Mouse (Mus musculus): ENCODE data around the gene Tie1. TPM values are rescaled to one million over a fixed set of nuclear protein-coding genes. Genes with fewer than 3 reads are reported as not detected.

Gene Tie1
- polyA plus RNA-seq (2015; fragmentation: Nextera tagmentation; extraction: Ambion mirVana) = 45.6 and 49.4 TPM in 2 replicates

- Histone ChIP-seq H3K4me3 (replicated peaks; ENCODE audit: low read depth, low read length) (peak within 1 kb of the TSS; percentile 7; the same call in 1 of the 2 replicates), H3K36me3 (ENCODE audit: insufficient read depth, low read length) (no peaks in the 10 kb centered on the region), H3K4me2 (ENCODE audit: low read length) (peak within 1 kb of the TSS; percentile 39), H3K27me3 (ENCODE audit: insufficient read depth, low read length) (no peaks in the 10 kb centered on the region), H3K27ac (no peak within 1 kb of the TSS), H3K9ac (ENCODE audit: low read depth, low read length) (peak within 1 kb of the TSS; percentile 27; the same call in 1 of the 2 replicates), H3K9me3 (replicated peaks; ENCODE audit: low read length) (no peaks in the 10 kb centered on the region), H3K4me1 (replicated peaks; ENCODE audit: insufficient read depth, low read length) (no peaks in the 10 kb centered on the region)
- WGBS = 61% methylated on average over 8 of the region's 8 CpGs
- DNase-seq (ENCODE audit: low spot score) (peak; percentile 77), ATAC-seq (replicated peaks; ENCODE audit: low FRiP score, low read depth) (peak; percentile 73; the same call in 1 of the 2 replicates)
- TF ChIP-seq CTCF (IDR thresholded peaks at IDR 0.05; ENCODE audit: low read depth) = no peak
Measured at GRCm38 (mm10) chr4:118489717-118490132, at the start of gene Tie1. TSS of gene Tie1 (minus strand) at chr4:118490061.

GRCm38 (mm10) chr4:118537801-118538200 lies 47.9 kb upstream of the Tie1 start:
- Histone ChIP-seq H3K27me3 (ENCODE audit: insufficient read depth, low read length) (no peaks in the 10 kb centered on the region), H3K9me3 (replicated peaks; ENCODE audit: low read length) (no peaks in the 10 kb centered on the region), H3K27ac (peak overlapping the region; percentile 62), H3K36me3 (ENCODE audit: insufficient read depth, low read length) (no peaks in the 10 kb centered on the region), H3K9ac (ENCODE audit: low read depth, low read length) (0 out of 2 replicates have a peak overlapping the region, but pooled peaks have one; percentile 8), H3K4me3 (replicated peaks; ENCODE audit: low read depth, low read length) (no peak overlapping the region), H3K4me1 (replicated peaks; ENCODE audit: insufficient read depth, low read length) (peaks cover 8% of the 10 kb centered on the region; the same call in 1 of the 2 replicates), H3K4me2 (ENCODE audit: low read length) (no peak overlapping the region)
- ATAC-seq (replicated peaks; ENCODE audit: low FRiP score, low read depth) (no peak), DNase-seq (ENCODE audit: low spot score) (no peak)
- 34% methylated on average over 6 of the region's 6 CpGs for WGBS
- no peak for TF ChIP-seq CTCF (IDR thresholded peaks at IDR 0.05; ENCODE audit: low read depth)

- H3K27me3 ChIP-seq (ENCODE audit: insufficient read depth, low read length) = no peaks in the 10 kb centered on the region
- WGBS = 71% methylated on average over 6 of the region's 6 CpGs
Measured at GRCm38 (mm10) chr4:118535610-118536009, 45.7 kb upstream of the Tie1 start.

GRCm38 (mm10) chr4:118533605-118534004 lies 43.7 kb upstream of the Tie1 start:
- WGBS = 56% methylated on average over 7 of the region's 7 CpGs
- H3K9ac ChIP-seq (ENCODE audit: low read depth, low read length) = no peak overlapping the region
- H3K4me3 ChIP-seq (replicated peaks; ENCODE audit: low read depth, low read length) = no peak overlapping the region
- H3K36me3 ChIP-seq (ENCODE audit: insufficient read depth, low read length) = no peaks in the 10 kb centered on the region
- H3K9me3 ChIP-seq (replicated peaks; ENCODE audit: low read length) = no peaks in the 10 kb centered on the region
- H3K4me2 ChIP-seq (ENCODE audit: low read length) = no peak overlapping the region
- peak overlapping the region; percentile 42 for H3K27ac ChIP-seq
- H3K27me3 ChIP-seq (ENCODE audit: insufficient read depth, low read length) = no peaks in the 10 kb centered on the region
- H3K4me1 ChIP-seq (replicated peaks; ENCODE audit: insufficient read depth, low read length) = 0 out of 2 replicates have a peak, but pooled peaks cover 10% of the 10 kb centered on the region
- TF ChIP-seq CTCF (IDR thresholded peaks at IDR 0.05; ENCODE audit: low read depth) = no peak
- peak; percentile 78 for ATAC-seq (replicated peaks; ENCODE audit: low FRiP score, low read depth)
- DNase-seq (ENCODE audit: low spot score) = no peak

More at GRCm38 (mm10) chr4:118535610-118536009, 45.7 kb upstream of the Tie1 start:
- no peak overlapping the region for H3K9ac ChIP-seq (ENCODE audit: low read depth, low read length)
- TF ChIP-seq CTCF (IDR thresholded peaks at IDR 0.05; ENCODE audit: low read depth) = no peak
- H3K27ac ChIP-seq = peak overlapping the region; percentile 31; the same call in 1 of the 2 replicates
- H3K4me1 ChIP-seq (replicated peaks; ENCODE audit: insufficient read depth, low read length) = 0 out of 2 replicates have a peak, but pooled peaks cover 10% of the 10 kb centered on the region
- DNase-seq (ENCODE audit: low spot score) (no peak), ATAC-seq (replicated peaks; ENCODE audit: low FRiP score, low read depth) (no peak)
- no peaks in the 10 kb centered on the region for H3K9me3 ChIP-seq (replicated peaks; ENCODE audit: low read length)
- no peaks in the 10 kb centered on the region for H3K36me3 ChIP-seq (ENCODE audit: insufficient read depth, low read length)
- no peak overlapping the region for H3K4me2 ChIP-seq (ENCODE audit: low read length)
- no peak overlapping the region for H3K4me3 ChIP-seq (replicated peaks; ENCODE audit: low read depth, low read length)

- no peak for TF ChIP-seq CTCF (IDR thresholded peaks at IDR 0.05; ENCODE audit: low read depth)
- H3K4me2 ChIP-seq (ENCODE audit: low read length) = no peak overlapping the region
- peak; percentile 34 for DNase-seq (ENCODE audit: low spot score)
- no peak overlapping the region for H3K9ac ChIP-seq (ENCODE audit: low read depth, low read length)
- 34% methylated on average over 3 of the region's 4 CpGs for WGBS
- peak overlapping the region; percentile 62 for H3K27ac ChIP-seq
- no peaks in the 10 kb centered on the region for H3K36me3 ChIP-seq (ENCODE audit: insufficient read depth, low read length)
- H3K9me3 ChIP-seq (replicated peaks; ENCODE audit: low read length) = no peaks in the 10 kb centered on the region
- H3K27me3 ChIP-seq (ENCODE audit: insufficient read depth, low read length) = no peaks in the 10 kb centered on the region
- H3K4me3 ChIP-seq (replicated peaks; ENCODE audit: low read depth, low read length) = no peak overlapping the region
- ATAC-seq (replicated peaks; ENCODE audit: low FRiP score, low read depth) = peak; percentile 74
- 0 out of 2 replicates have a peak, but pooled peaks cover 10% of the 10 kb centered on the region for H3K4me1 ChIP-seq (replicated peaks; ENCODE audit: insufficient read depth, low read length)
Measured at GRCm38 (mm10) chr4:118533156-118533555, 43.3 kb upstream of the Tie1 start.

- Histone ChIP-seq H3K27ac (peak overlapping the region; percentile 62), H3K27me3 (ENCODE audit: insufficient read depth, low read length) (no peaks in the 10 kb centered on the region), H3K9me3 (replicated peaks; ENCODE audit: low read length) (no peaks in the 10 kb centered on the region), H3K4me1 (replicated peaks; ENCODE audit: insufficient read depth, low read length) (0 out of 2 replicates have a peak, but pooled peaks cover 10% of the 10 kb centered on the region), H3K9ac (ENCODE audit: low read depth, low read length) (no peak overlapping the region), H3K36me3 (ENCODE audit: insufficient read depth, low read length) (no peaks in the 10 kb centered on the region), H3K4me2 (ENCODE audit: low read length) (no peak overlapping the region), H3K4me3 (replicated peaks; ENCODE audit: low read depth, low read length) (no peak overlapping the region)
- DNase-seq (ENCODE audit: low spot score) (no peak), ATAC-seq (replicated peaks; ENCODE audit: low FRiP score, low read depth) (peak; percentile 4; the same call in 1 of the 2 replicates)
- no peak for TF ChIP-seq CTCF (IDR thresholded peaks at IDR 0.05; ENCODE audit: low read depth)
- 52% methylated on average over 5 of the region's 5 CpGs for WGBS
Measured at GRCm38 (mm10) chr4:118532663-118533062, 42.8 kb upstream of the Tie1 start.
